Mouse (Mus musculus) liver, embryonic 18 days (tissue): ENCODE measurements around the gene Olfr616. TPM values are rescaled to one million over a fixed set of nuclear protein-coding genes. Genes with fewer than 3 reads are reported as not detected.

Experiments
- polyA plus RNA-seq: library from polyadenylated mRNA; depleted of rRNA; stranded (reverse); fragments of >200 nt; gene quantifications from 2 replicates; pipeline ENCODE4 v1.2.3, GENCODE M21; 2012; rRNA removed

Olfr616 gene
- polyA plus RNA-seq = not detected in 2 replicates

DNA sequence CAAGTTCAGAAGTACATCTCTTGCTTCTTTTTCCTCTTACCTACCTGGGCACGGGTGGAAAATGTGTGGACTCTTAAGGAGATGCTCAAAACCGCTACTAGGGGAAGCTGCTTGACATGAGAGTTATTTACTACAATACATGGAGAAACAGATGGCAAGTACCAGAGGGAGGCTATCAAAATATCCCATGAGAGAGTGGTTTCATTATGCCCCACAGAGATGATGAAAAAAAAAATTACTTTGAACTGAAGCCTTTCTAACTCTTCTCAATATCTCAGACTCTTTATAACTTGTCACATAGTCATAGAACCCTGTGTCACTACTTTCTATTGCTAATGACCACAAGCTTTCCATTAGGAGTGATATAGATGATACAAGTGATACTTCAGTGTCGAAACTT is at the start of gene Olfr616:
TSS of gene Olfr616 (minus strand) at position 101 of the 400 bp plus-strand sequence.

GRCm38 (mm10) chr7:103612434-103612833 is 43.5 kb upstream of the Olfr616 start, which contains the start of gene Olfr620:
Olfr620 (minus strand) TSS chr7:103612534.

GRCm38 (mm10) chr7:103600275-103600674 is 31.3 kb upstream of the Olfr616 start, which contains the start of gene Olfr619:
Olfr619 (plus strand) TSS chr7:103600575.

GRCm38 (mm10) chr7:103589803-103590202 is 20.9 kb upstream of the Olfr616 start, which contains the start of gene Olfr618:
Olfr618 (plus strand) TSS chr7:103590103.

DNA sequence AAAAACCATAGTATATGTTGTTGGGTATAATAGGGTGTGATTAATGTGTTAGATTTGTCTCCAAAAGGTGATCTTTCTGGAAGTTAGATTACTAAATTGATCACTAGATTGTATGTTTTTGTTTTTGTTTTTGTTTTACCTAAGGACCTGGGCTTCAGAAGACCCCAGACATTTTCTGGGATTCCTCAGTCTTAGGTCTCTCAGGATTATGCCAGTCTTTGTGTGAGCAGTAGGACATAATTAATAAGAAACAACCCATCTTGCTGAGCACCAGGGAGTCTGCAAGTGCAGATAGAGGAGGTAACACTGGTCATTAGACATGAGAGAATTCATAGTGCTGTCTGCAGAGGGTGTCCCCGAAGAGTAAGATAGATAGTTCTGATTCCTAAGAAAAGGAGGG is 3.8 kb upstream of the Olfr616 start, which contains the start of gene Olfr617:
TSS of gene Olfr617 (plus strand) at position 301 of the 400 bp plus-strand sequence.

GRCm38 (mm10) chr7:103555779-103556178 is 13.2 kb downstream of the Olfr616 start, which contains the start of gene Olfr615:
Olfr615 (plus strand) TSS chr7:103556079.

DNA sequence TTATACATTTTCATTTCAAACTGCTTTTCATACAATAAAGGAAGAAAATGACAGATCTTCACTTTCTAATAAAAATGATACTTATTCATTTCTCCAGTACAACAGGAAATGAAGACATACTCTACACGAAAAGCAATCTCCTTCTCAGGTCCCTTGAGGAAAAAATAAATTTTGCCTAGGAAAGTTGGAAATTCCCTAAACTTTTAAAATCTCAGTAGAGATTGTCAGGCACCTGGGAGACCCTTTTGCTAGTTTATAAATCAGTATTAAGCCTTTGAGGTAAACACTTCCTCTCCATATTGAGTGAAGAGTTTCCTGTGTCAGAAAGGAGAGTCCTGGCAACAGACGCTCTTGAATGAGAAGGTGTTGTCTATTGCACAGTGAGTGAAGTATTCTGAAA is 21.2 kb downstream of the Olfr616 start, which contains the start of gene Olfr613:
TSS of gene Olfr613 (plus strand) at position 301 of the 400 bp plus-strand sequence.

DNA sequence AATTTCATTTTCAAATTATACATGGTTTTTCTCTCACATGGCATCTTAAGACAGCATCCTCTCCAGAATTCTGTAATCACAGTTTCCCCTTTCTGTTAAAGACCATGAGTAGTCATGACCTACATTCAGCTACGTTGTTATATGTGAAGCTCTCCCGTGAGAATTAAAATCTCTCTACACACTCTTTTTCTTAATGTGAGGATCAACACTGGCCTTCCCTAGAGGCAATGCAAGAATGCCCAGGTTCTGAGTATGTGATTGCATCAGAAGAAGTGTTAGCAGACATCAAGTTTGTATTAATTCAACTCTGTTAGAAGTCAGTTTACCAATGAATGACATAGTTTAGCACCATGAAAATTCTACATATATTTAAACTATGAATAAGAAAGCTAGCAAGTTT is 26.3 kb downstream of the Olfr616 start, which contains the start of gene Olfr612:
TSS of gene Olfr612 (minus strand) at position 101 of the 400 bp plus-strand sequence.

GRCm38 (mm10) chr7:103520746-103521145 is 48.2 kb downstream of the Olfr616 start, which contains the start of gene Olfr611:
Olfr611 (minus strand) TSS chr7:103520846.

Other genes with a start within 250 kb of the Olfr616 start
- gene Olfr598, start 245.6 kb downstream of the Olfr616 start, polyA plus RNA-seq = not detected in 2 replicates
- gene Olfr599, start 233.2 kb downstream of the Olfr616 start, polyA plus RNA-seq = not detected in 2 replicates
- gene Olfr600, start 219.5 kb downstream of the Olfr616 start, polyA plus RNA-seq = not detected in 2 replicates
- not detected in 2 replicates for gene Olfr601, start 206.5 kb downstream of the Olfr616 start, polyA plus RNA-seq
- gene Olfr603, start 183.0 kb downstream of the Olfr616 start, polyA plus RNA-seq = not detected in 2 replicates
- gene Usp17lc, start 154.1 kb downstream of the Olfr616 start, polyA plus RNA-seq = not detected in 2 replicates
- gene Olfr605, start 123.7 kb downstream of the Olfr616 start, polyA plus RNA-seq = not detected in 2 replicates
- gene Olfr606, start 120.1 kb downstream of the Olfr616 start, polyA plus RNA-seq = not detected in 2 replicates
- not detected in 2 replicates for gene Olfr607, start 105.0 kb downstream of the Olfr616 start, polyA plus RNA-seq
- not detected in 2 replicates for gene Olfr608, start 99.3 kb downstream of the Olfr616 start, polyA plus RNA-seq
- not detected in 2 replicates for gene Olfr609, start 71.1 kb downstream of the Olfr616 start, polyA plus RNA-seq
- gene Olfr610, start 57.0 kb downstream of the Olfr616 start, polyA plus RNA-seq = not detected in 2 replicates
- gene Olfr611, start 48.3 kb downstream of the Olfr616 start, polyA plus RNA-seq = not detected in 2 replicates
- not detected in 2 replicates for gene Olfr612, start 26.4 kb downstream of the Olfr616 start, polyA plus RNA-seq
- gene Olfr613, start 21.1 kb downstream of the Olfr616 start, polyA plus RNA-seq = not detected in 2 replicates
- gene Olfr615, start 13.1 kb downstream of the Olfr616 start, polyA plus RNA-seq = not detected in 2 replicates
- gene Olfr617, start 3.9 kb upstream of the Olfr616 start, polyA plus RNA-seq = not detected in 2 replicates
- gene Olfr618, start 21.0 kb upstream of the Olfr616 start, polyA plus RNA-seq = not detected in 2 replicates
- gene Olfr619, start 31.4 kb upstream of the Olfr616 start, polyA plus RNA-seq = not detected in 2 replicates
- not detected in 2 replicates for gene Olfr620, start 43.4 kb upstream of the Olfr616 start, polyA plus RNA-seq
- gene Olfr622, start 73.6 kb upstream of the Olfr616 start, polyA plus RNA-seq = 0.02 TPM in 1 of 2 replicates, not detected in the other
- not detected in 2 replicates for gene Olfr623, start 94.6 kb upstream of the Olfr616 start, polyA plus RNA-seq
- gene Olfr624, start 102.0 kb upstream of the Olfr616 start, polyA plus RNA-seq = 0.01 TPM in 2 replicates
- gene Olfr625-ps1, start 113.6 kb upstream of the Olfr616 start, polyA plus RNA-seq = not detected in 2 replicates
- gene Olfr243, start 145.5 kb upstream of the Olfr616 start, polyA plus RNA-seq = not detected in 2 replicates
- gene Olfr628, start 161.2 kb upstream of the Olfr616 start, polyA plus RNA-seq = not detected in 2 replicates
- 0.03 and 0.10 TPM in 2 replicates for gene Olfr629, start 175.8 kb upstream of the Olfr616 start, polyA plus RNA-seq
- 0.01 and 0.02 TPM in 2 replicates for gene Olfr630, start 188.2 kb upstream of the Olfr616 start, polyA plus RNA-seq
- gene Olfr69, start 202.5 kb upstream of the Olfr616 start, polyA plus RNA-seq = 0.03 TPM in 1 of 2 replicates, not detected in the other
- 0.04 and 0.08 TPM in 2 replicates for gene Olfr68, start 210.6 kb upstream of the Olfr616 start, polyA plus RNA-seq
- 0.01 TPM in 2 replicates for gene Olfr67, start 222.7 kb upstream of the Olfr616 start, polyA plus RNA-seq
- gene Hbb-bt, start 244.9 kb upstream of the Olfr616 start, polyA plus RNA-seq = 28,363 and 31,511 TPM in 2 replicates